Mouse (Mus musculus): ENCODE measurements around the gene Syde2.

- no peak for TF ChIP-seq CTCF (IDR thresholded peaks at IDR 0.05; ENCODE audit: low read depth)
- no peak for TF ChIP-seq EP300 (IDR thresholded peaks at IDR 0.05; ENCODE audit: low read depth)
These were observed 4.5 kb downstream of the Syde2 start for GRCm38 (mm10) chr3:145991976-145992730.
